Mouse (Mus musculus) intestine, embryonic 15.5 days (tissue): ENCODE results near the gene Tsc2. TPM values are rescaled to one million over a fixed set of nuclear protein-coding genes. Genes with fewer than 3 reads are reported as not detected.
A peak's percentile ranks its signal among the peaks of the same experiment; 100 is the strongest.

Experiments used
- ATAC-seq: fragments of 200-750 bp; cut with Nextera tagmentation; 2 replicates; pipeline ENCODE4 v1.8.0; 2017; ENCODE audit warnings: moderate TSS enrichment, moderate library complexity
- H3K27ac ChIP-seq: fragments of 300-500 bp; sonication (generic); 2 replicates; pipeline ENCODE4 v1.5.1; 2015; ENCODE audit warnings: mild to moderate bottlenecking, inconsistent platforms
- H3K27me3 ChIP-seq: fragments of 300-500 bp; sonication (generic); replicated peaks from 2 replicates; pipeline ENCODE4 v1.6.1; 2015; ENCODE audit warnings: inconsistent platforms
- H3K36me3 ChIP-seq: fragments of 300-500 bp; sonication (generic); 2 replicates; pipeline ENCODE4 v1.6.1; 2015; ENCODE audit warnings: inconsistent platforms
- H3K4me1 ChIP-seq: fragments of 300-500 bp; sonication (generic); replicated peaks from 2 replicates; pipeline ENCODE4 v1.6.1; 2015; ENCODE audit warnings: inconsistent platforms
- H3K4me2 ChIP-seq: fragments of 300-500 bp; sonication (generic); replicated peaks from 2 replicates; pipeline ENCODE4 v1.6.1; 2015; ENCODE audit warnings: mild to moderate bottlenecking, inconsistent platforms
- H3K4me3 ChIP-seq: fragments of 300-500 bp; sonication (generic); replicated peaks from 2 replicates; pipeline ENCODE4 v1.5.1; 2015; ENCODE audit warnings: inconsistent platforms
- H3K9ac ChIP-seq: fragments of 300-500 bp; sonication (generic); 2 replicates; pipeline ENCODE4 v1.6.1; 2015; ENCODE audit warnings: inconsistent platforms
- H3K9me3 ChIP-seq: fragments of 300-500 bp; sonication (generic); 2 replicates; pipeline ENCODE4 v1.6.1; 2016; ENCODE audit warnings: inconsistent platforms
- WGBS: fragments of 180-500 bp; shearing (Covaris S2); methylation state at CpG from one replicate; pipeline ENCODE4 v1.1.7; 2015; 5-methylcytosine and 5-hydroxymethylcytosine counted together
- polyA plus RNA-seq: library from polyadenylated mRNA; unstranded; fragments of >200 nt; fragmentation: Nextera tagmentation; extraction: Ambion mirVana; gene quantifications from 2 replicates; pipeline ENCODE4 v1.2.1, GENCODE M21; 2015

Tsc2 gene
- polyA plus RNA-seq, 1 experiment from 2014 or later = 41.0 TPM

DNA sequence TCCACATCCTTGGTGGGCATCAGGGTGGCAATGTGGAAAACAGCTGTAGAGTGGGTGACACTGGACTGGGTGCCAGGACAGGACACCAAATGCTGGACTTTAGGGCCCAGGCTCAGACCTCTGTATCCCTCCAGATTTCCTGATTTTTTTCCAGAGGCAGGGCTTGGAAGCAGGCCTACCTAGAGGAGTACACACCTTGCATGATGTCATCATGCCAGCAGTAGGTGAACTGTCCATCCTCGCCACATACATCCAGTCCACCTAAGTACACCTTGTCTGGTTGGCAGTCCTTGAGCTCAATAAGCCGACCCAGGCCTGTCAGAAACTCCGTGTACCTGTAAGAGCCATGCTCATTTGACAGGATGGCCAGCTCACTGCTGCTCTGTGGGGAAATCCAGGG is 34.4 kb downstream of the Tsc2 start:
- H3K9me3 ChIP-seq = no peaks in the 10 kb centered on the region
- H3K4me2 ChIP-seq = no peak overlapping the region
- ATAC-seq = no peak
- no peaks in the 10 kb centered on the region for H3K4me1 ChIP-seq
- H3K4me3 ChIP-seq = no peak overlapping the region
- WGBS = 89% methylated on average over 3 of the region's 3 CpGs
- no peak overlapping the region for H3K27ac ChIP-seq
- no peaks in the 10 kb centered on the region for H3K27me3 ChIP-seq
- H3K36me3 ChIP-seq = peaks cover 64% of the 10 kb centered on the region
- H3K9ac ChIP-seq = no peak overlapping the region

DNA sequence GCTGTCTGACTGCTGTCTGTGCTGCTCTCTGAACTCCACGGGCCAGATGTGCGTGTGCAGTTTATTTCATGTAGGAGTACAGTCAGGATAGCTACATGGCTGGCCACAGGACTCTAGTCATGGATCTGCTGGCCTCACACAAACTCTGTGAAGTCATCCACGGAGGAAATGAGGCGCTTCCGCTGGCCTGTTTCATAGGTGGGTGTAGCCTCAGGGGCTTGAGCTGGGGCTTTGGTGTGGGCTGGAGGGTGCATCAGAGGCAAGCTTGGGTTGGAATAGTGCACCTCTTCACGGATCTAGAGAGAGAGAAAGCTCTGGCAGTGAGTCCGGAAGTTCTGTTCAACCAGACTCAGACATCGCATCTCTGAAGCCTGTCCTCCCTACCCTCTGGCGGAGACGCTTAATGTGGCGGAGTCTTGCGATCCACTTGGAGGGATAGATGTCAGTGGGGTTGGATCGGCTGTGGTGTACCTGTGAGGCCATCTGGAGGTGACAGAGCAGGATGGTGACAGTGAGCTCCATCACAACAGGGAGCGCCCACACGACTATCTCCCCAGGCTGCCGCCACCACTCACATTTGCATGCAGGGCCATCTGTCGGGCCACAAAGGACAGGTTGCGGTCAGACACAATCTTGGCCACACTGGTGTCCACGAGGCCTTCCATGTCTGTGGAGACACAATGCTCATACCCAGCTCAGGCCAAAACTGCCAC is 35.8 kb downstream of the Tsc2 start:
- Histone ChIP-seq H3K4me2 (no peak overlapping the region), H3K27ac (no peak overlapping the region), H3K36me3 (peaks cover 62% of the 10 kb centered on the region), H3K9me3 (no peaks in the 10 kb centered on the region), H3K9ac (no peak overlapping the region), H3K4me3 (no peak overlapping the region), H3K27me3 (no peaks in the 10 kb centered on the region), H3K4me1 (no peaks in the 10 kb centered on the region)
- ATAC-seq = no peak
- 86% methylated on average over 19 of the region's 19 CpGs for WGBS

DNA sequence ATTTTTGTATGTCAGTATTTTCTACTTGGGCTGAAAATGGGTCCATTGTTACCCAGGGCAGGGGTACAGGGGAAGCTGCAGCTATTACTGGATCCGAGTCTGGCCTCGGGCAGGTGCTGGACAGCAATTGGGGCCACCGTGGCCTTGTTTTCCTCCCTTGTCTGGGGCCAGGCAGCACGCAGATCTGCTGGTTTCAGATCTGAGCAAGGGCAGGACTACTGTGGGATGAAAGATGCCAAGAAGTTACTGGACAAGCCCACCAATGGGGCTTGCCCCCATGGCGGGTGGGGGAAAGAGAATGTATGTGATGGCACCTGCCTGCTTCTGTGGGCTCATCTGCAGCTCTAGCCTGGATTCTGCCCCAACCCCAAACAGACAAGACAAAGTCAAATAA is 36.4 kb downstream of the Tsc2 start:
- Histone ChIP-seq H3K4me1 (no peaks in the 10 kb centered on the region), H3K27ac (no peak overlapping the region), H3K9me3 (no peaks in the 10 kb centered on the region), H3K4me3 (no peak overlapping the region), H3K27me3 (no peaks in the 10 kb centered on the region), H3K36me3 (peaks cover 58% of the 10 kb centered on the region), H3K4me2 (no peak overlapping the region), H3K9ac (no peak overlapping the region)
- 79% methylated on average over 5 of the region's 5 CpGs for WGBS
- ATAC-seq = no peak

DNA sequence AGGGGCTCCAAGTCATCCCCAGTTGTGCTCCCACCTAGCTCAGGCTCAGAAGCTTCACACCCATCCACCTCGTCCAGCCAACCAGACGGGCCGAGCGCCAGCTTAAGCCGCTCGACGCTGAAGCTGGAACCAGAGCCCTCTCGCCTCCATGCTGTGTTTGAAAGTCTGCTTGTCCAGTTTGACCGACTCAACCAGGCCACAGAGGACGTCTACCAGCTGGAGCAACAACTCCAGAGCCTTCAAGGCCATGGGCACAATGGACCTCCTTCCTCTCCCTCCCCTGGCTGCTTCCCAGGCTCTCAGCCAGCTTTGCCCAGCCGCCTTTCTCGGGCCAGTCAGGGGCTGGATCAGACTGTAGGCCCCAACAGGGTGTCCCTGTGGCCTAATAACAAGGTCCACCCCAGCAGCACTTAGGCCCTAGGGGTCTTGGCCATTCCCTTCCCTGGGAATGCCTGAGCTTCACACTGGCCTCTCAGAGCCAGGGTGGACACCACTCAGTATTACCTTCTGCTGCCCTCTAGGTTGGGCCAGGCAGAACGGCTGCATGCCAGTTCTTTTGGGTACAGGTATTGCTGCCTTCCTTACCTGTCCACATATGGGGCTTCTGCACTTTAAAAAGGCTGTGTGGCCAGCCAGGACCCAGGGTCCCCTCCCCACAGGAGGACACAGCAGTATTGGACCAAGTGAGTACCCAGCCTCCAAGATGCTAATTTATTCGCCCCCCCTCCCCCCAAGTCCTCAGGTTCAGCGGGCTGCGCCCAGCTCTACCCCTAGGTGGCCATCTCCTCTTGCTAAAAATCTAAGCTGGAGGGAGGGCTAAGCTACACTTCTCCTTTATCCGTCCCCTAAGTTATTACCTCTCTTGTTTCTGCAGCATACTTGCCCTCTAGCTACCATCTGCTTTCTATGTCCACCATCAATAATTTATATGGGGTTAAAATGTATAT is 37.0 kb downstream of the Tsc2 start:
- no peak; the same call in 1 of the 2 replicates for ATAC-seq
- H3K4me1 ChIP-seq = no peaks in the 10 kb centered on the region
- no peak overlapping the region for H3K27ac ChIP-seq
- peaks cover 65% of the 10 kb centered on the region for H3K36me3 ChIP-seq
- no peak overlapping the region for H3K9ac ChIP-seq
- H3K4me3 ChIP-seq = no peak overlapping the region
- no peaks in the 10 kb centered on the region for H3K27me3 ChIP-seq
- 75% methylated on average over 17 of the region's 17 CpGs for WGBS
- no peak overlapping the region for H3K4me2 ChIP-seq
- H3K9me3 ChIP-seq = no peaks in the 10 kb centered on the region

DNA sequence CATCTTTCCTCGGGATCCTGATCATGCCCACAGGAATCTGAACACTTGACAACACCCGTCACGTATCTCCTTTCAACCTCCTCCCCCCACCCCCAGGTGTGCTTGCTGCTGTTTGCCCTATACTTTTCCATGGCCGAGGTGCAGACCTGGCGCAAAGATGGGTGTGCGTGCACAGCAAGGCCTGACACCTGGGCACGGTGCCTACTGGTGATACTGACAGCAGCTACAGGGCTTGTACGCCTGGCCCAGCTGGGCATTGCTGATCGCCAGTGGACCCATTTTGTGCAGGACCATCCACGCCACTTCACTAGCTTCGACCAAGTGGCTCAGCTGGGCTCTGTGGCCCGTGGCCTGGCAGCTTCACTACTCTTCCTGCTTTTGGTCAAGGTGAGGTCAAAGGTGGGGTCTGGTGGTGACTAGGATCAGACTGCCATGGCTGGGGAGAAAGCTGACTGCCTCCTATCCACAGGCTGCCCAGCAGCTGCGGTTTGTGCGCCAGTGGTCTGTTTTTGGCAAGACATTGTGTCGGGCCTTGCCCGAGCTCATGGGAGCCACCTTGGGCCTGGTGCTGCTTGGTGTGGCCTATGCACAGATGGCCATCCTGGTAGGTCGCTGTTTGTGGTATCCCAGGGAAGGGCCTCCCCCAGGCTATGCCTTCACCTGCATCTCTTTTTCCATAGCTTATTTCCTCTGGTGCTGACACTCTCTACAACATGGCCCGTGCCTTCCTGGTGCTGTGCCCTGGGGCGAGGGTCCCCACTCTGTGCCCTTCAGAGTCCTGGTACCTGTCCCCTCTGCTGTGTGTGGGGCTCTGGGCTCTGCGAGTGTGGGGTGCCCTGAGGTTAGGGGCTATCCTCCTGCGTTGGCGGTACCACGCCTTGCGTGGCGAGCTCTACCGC is 38.2 kb downstream of the Tsc2 start:
- Histone ChIP-seq H3K4me2 (no peak overlapping the region), H3K27me3 (no peaks in the 10 kb centered on the region), H3K36me3 (peaks cover 64% of the 10 kb centered on the region), H3K4me1 (no peaks in the 10 kb centered on the region), H3K9ac (no peak overlapping the region), H3K4me3 (no peak overlapping the region), H3K9me3 (no peaks in the 10 kb centered on the region), H3K27ac (no peak overlapping the region)
- no peak for ATAC-seq
- 91% methylated on average over 26 of the region's 26 CpGs for WGBS

DNA sequence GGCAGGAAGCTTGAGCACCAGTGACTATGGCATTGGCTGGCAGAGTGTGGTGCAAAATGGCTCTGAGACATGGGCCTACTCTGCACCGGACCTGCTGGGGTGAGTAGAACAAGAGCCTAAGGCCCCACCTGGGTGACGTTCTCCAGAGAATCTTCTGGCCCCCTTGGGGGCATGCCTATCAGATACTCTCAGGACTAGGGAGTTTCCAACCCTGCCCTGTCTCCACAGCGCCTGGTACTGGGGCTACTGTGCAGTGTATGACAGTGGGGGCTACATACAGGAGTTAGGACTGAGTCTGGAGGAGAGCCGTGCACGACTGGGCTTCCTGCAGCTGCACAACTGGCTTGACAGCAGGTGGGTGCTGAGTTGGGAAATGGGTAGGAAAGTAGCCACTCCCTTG is 39.2 kb downstream of the Tsc2 start:
- 82% methylated on average over 5 of the region's 5 CpGs for WGBS
- no peak overlapping the region for H3K27ac ChIP-seq
- H3K9me3 ChIP-seq = no peaks in the 10 kb centered on the region
- H3K9ac ChIP-seq = no peak overlapping the region
- peaks cover 65% of the 10 kb centered on the region for H3K36me3 ChIP-seq
- ATAC-seq = 0 out of 2 replicates have a peak, but pooled peaks have one; percentile 21
- H3K4me3 ChIP-seq = no peak overlapping the region
- H3K27me3 ChIP-seq = no peaks in the 10 kb centered on the region
- H3K4me1 ChIP-seq = no peaks in the 10 kb centered on the region
- no peak overlapping the region for H3K4me2 ChIP-seq

DNA sequence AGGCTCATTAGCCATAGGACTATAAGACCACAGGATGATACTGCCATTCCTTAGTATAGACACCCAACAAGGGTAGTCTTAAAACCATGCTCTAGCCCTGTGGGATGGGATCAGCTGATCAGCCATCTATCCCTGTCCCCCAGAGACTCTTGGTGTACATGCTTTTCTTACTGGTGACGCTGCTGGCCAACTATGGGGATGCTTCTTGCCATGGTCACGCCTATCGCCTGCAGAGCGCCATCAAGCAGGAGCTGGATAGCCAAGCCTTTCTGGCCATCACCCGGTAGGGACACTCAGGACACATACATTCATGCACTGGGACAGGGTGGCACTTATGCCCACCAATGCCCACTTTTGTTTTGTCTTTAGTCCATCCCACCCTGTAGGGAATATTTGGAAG is 40.7 kb downstream of the Tsc2 start:
- H3K4me2 ChIP-seq = no peak overlapping the region
- H3K9me3 ChIP-seq = no peaks in the 10 kb centered on the region
- H3K4me1 ChIP-seq = no peaks in the 10 kb centered on the region
- 95% methylated on average over 5 of the region's 5 CpGs for WGBS
- peaks cover 59% of the 10 kb centered on the region for H3K36me3 ChIP-seq
- H3K9ac ChIP-seq = no peak overlapping the region
- no peak overlapping the region for H3K27ac ChIP-seq
- no peak overlapping the region for H3K4me3 ChIP-seq
- ATAC-seq = no peak
- H3K27me3 ChIP-seq = no peaks in the 10 kb centered on the region

DNA sequence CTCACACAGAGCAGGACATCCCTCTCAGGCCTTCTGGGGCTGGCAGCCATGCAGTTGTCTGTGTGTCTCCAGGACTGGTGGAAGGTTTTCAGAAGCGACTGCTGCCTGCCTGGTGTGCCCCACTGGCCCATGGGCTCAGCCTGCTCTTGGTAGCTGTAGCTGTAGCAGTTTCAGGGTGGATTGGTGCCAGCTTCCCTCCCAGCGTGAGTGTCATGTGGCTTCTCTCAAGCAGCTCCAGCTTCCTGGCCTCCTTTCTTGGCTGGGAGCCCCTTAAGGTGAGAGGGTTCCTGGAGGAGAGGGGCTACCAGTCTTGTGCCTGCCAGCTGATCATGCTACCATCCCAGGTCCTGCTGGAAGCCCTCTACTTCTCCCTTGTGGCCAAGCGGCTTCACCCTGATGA is 41.5 kb downstream of the Tsc2 start:
- no peak overlapping the region for H3K9ac ChIP-seq
- WGBS = 79% methylated on average over 3 of the region's 3 CpGs
- ATAC-seq = no peak

DNA sequence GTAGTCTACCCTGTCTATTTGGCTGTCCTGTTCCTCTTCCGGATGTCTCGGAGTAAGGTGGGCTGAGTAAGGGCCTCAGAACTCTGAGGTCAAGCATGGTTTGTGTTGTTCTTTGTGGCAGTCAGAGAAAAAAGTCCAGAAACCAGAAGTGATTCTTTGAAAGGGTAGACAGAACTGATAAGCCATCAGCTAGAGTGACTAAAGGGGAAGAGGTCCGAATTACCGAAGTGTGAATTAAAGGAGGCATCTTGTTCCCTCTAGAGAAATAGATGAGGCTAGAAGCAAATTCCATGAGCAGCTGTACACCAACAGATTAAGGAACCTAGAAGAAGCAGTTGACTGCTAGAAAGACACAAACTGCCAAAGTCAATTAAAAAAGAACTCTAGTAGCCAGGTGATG is 45.9 kb downstream of the Tsc2 start:
- Histone ChIP-seq H3K9ac (no peak overlapping the region), H3K9me3 (no peaks in the 10 kb centered on the region), H3K27ac (no peak overlapping the region), H3K4me1 (no peaks in the 10 kb centered on the region), H3K36me3 (peaks cover 44% of the 10 kb centered on the region), H3K4me2 (no peak overlapping the region), H3K4me3 (no peak overlapping the region), H3K27me3 (no peaks in the 10 kb centered on the region)
- 95% methylated on average over 4 of the region's 4 CpGs for WGBS
- no peak for ATAC-seq

More for the DNA sequence above, 41.5 kb downstream of the Tsc2 start:
- Histone ChIP-seq H3K4me3 (no peak overlapping the region), H3K27ac (no peak overlapping the region), H3K27me3 (no peaks in the 10 kb centered on the region), H3K4me1 (no peaks in the 10 kb centered on the region), H3K36me3 (peaks cover 57% of the 10 kb centered on the region), H3K9me3 (no peaks in the 10 kb centered on the region), H3K4me2 (no peak overlapping the region)

DNA sequence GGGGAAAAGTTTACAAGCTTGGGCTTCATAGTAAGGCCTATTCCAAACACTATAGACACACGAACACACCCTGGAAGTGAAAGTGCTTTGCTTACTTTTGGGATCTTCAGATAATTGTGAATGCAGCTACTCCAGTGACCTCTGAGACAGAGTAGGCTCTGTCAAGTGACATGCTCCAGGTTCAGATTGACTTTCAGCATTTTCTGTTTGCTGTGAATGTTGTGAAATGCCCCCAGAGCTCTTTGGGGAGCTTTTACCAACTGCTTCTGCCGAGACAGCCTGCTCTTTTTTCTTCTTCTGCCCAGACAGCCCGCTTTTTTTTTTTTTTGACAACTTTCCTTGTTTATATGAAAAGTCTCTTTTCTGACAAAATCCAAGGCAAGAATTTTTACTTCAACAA is 47.9 kb downstream of the Tsc2 start:
- Histone ChIP-seq H3K9me3 (no peaks in the 10 kb centered on the region), H3K4me3 (no peak overlapping the region), H3K4me2 (no peak overlapping the region), H3K27ac (no peak overlapping the region), H3K27me3 (no peaks in the 10 kb centered on the region), H3K36me3 (peaks cover 51% of the 10 kb centered on the region), H3K9ac (no peak overlapping the region), H3K4me1 (no peaks in the 10 kb centered on the region)
- ATAC-seq = no peak
- WGBS = 65% methylated on average over 3 of the region's 3 CpGs

DNA sequence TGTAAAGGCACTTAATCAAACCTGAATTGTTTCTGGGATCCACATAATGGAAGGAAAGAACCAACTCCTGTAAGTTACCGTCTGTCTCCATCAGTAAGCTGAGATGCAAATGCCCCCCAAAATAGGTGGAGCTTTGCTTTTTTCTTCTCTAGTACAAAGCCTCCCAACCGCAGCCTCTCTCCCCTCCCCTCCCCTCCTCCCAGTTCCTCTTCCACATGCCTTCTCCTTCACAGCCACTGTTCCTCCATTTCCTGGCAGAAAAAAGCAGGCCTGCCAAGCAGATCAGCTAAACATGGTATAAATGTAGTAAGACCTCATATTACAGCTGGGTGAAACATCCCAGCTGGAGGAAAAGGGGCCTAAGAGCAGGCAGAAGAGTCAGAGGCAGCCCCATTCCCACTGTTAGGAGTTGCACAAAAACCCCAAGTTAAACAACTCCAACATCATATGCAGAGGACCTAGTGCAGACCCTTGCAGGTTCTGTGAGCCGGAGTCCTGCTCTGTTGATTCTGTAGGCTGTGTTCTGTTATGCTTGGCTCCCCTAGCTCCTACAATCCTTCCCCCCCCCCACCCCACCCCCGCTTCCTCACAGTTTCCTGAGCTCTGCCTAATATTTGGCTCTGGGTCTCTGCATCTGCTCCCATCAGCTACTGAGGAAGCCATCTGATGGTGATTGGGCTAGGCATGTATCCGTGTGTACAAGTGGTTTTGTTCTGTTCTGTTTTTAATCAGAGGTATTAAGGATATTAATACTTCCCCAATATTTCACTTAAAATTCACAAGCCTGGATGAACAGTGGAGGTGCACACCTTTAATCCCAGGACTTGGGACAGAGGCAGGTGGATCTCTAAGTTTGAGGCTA is 48.6 kb downstream of the Tsc2 start:
- Histone ChIP-seq H3K4me3 (no peak overlapping the region), H3K4me1 (no peaks in the 10 kb centered on the region), H3K9ac (no peak overlapping the region), H3K9me3 (no peaks in the 10 kb centered on the region), H3K4me2 (no peak overlapping the region), H3K27ac (no peak overlapping the region), H3K36me3 (peaks cover 51% of the 10 kb centered on the region), H3K27me3 (no peaks in the 10 kb centered on the region)
- WGBS = 72% methylated on average over 5 of the region's 5 CpGs
- no peak for ATAC-seq
